Mouse (Mus musculus): ENCODE results near the gene Gm39653. TPM values are rescaled to one million over a fixed set of nuclear protein-coding genes. Genes with fewer than 3 reads are reported as not detected.
"Not testable (repeated sequence)": the region's sequence is repeated elsewhere in the genome, so short reads cannot be mapped to it uniquely, and the experiment has no call there.

The Gm39653 gene
- polyA plus RNA-seq, 1 experiment = not detected

DNA sequence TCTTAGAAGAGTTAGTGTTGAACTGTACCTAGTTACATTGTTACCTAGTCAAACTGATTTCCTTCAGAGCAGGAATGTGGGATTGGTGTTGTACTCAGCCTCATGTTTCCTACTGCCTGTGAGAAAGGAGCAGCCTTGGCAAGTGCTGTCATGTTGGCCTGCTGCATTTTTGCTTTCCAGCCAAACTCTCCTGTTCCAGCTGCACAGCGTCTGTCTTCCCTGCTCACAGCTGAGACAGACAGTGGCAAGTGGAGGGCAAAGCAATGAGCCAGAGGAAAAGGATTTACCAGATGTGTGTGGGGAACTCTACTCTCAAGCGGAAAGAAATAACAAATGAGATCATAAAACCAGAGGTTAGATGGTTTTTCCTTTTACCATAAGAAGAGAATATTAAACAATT is 12.4 kb downstream of the Gm39653 start:
- TF ChIP-seq CTCF (IDR thresholded peaks at IDR 0.05; ENCODE audit: control insufficient read depth, insufficient read depth, insufficient read length) (no peak), FOSL1 (IDR thresholded peaks at IDR 0.05; ENCODE audit: insufficient read depth, low read length, poor library complexity, severe bottlenecking) (no peak), USF1 (IDR thresholded peaks at IDR 0.05; ENCODE audit: low read depth) (no peak), MAX (IDR thresholded peaks at IDR 0.05) (no peak), MYOG (IDR thresholded peaks at IDR 0.05; ENCODE audit: control insufficient read depth, extremely low read depth, insufficient read length) (no peak), MYOD1 (IDR thresholded peaks at IDR 0.05; ENCODE audit: control insufficient read depth, insufficient read length, low read depth) (no peak), CEBPB (IDR thresholded peaks at IDR 0.05; ENCODE audit: low read depth) (no peak)
- H3ac ChIP-seq (ENCODE audit: control insufficient read depth, insufficient read length, low read depth) = no peak overlapping the region
- H3K79me2 ChIP-seq (ENCODE audit: control insufficient read depth, insufficient read depth) = no peaks in the 10 kb centered on the region
- H3K4me3 ChIP-seq (ENCODE audit: insufficient read depth, poor library complexity, severe bottlenecking) = no peak overlapping the region
- H3K27me3 ChIP-seq (ENCODE audit: control insufficient read depth, insufficient read depth, insufficient read length) = no peaks in the 10 kb centered on the region
- no peaks in the 10 kb centered on the region for H3K79me3 ChIP-seq (ENCODE audit: low read depth)
- H3K36me3 ChIP-seq (ENCODE audit: control insufficient read depth, insufficient read depth) = no peaks in the 10 kb centered on the region

DNA sequence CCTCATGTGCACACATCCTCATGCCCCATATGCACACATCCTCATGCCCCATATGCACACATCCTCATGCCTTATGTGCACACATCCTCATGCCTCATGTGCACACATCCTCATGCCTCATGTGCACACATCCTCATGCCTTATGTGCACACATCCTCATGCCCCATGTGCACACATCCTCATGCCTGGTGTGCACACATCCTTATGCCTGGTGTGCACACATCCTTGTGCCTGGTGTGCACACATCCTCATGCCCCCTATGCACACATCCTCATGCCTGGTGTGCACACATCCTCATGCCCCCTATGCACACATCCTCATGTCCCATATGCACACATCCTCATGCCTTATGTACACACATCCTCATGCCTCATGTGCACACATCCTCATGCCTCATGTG is 14.6 kb downstream of the Gm39653 start:
- not testable (repeated sequence) for H3K4me3 ChIP-seq (ENCODE audit: insufficient read depth, poor library complexity, severe bottlenecking); H3K27me3 ChIP-seq (ENCODE audit: control insufficient read depth, insufficient read depth, insufficient read length); H3K79me3 ChIP-seq (ENCODE audit: low read depth); H3K79me2 ChIP-seq (ENCODE audit: control insufficient read depth, insufficient read depth); H3K36me3 ChIP-seq (ENCODE audit: control insufficient read depth, insufficient read depth); H3ac ChIP-seq (ENCODE audit: control insufficient read depth, insufficient read length, low read depth)

DNA sequence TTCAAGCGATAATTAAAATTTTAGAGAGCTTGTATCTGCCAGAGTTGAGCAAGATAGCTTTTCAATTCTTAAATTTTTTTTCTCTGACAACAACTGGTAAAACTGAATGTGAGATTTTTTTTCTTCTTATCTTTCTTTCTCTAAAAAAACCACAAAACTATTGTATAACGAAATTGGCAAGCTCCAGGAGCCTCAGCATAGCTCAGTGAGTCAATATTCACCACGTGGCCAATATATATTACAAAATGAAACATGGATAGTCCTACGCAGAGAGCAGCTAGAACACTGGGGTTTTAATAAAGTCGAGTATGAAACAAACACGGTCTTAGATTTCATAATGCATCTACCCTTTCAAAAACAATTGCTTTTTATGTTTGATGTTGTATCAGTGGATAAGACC is 24.2 kb downstream of the Gm39653 start:
- no peaks in the 10 kb centered on the region for H3K79me2 ChIP-seq (ENCODE audit: control insufficient read depth, insufficient read depth)
- H3ac ChIP-seq (ENCODE audit: control insufficient read depth, insufficient read length, low read depth) = no peak overlapping the region
- no peaks in the 10 kb centered on the region for H3K79me3 ChIP-seq (ENCODE audit: low read depth)
- H3K4me3 ChIP-seq (ENCODE audit: insufficient read depth, poor library complexity, severe bottlenecking) = no peak overlapping the region
- no peaks in the 10 kb centered on the region for H3K36me3 ChIP-seq (ENCODE audit: control insufficient read depth, insufficient read depth)
- TF ChIP-seq USF1 (IDR thresholded peaks at IDR 0.05; ENCODE audit: low read depth) (peak; percentile 79), CTCF (IDR thresholded peaks at IDR 0.05; ENCODE audit: control insufficient read depth, insufficient read depth, insufficient read length) (no peak), MAX (IDR thresholded peaks at IDR 0.05) (no peak), MYOG (IDR thresholded peaks at IDR 0.05; ENCODE audit: control insufficient read depth, extremely low read depth, insufficient read length) (no peak)
- H3K27me3 ChIP-seq (ENCODE audit: control insufficient read depth, insufficient read depth, insufficient read length) = peaks cover 10% of the 10 kb centered on the region

- no peaks in the 10 kb centered on the region for H3K79me3 ChIP-seq (ENCODE audit: low read depth)
- H3ac ChIP-seq (ENCODE audit: control insufficient read depth, insufficient read length, low read depth) = no peak overlapping the region
- no peak overlapping the region for H3K4me3 ChIP-seq (ENCODE audit: insufficient read depth, poor library complexity, severe bottlenecking)
- peaks cover 4% of the 10 kb centered on the region for H3K27me3 ChIP-seq (ENCODE audit: control insufficient read depth, insufficient read depth, insufficient read length)
- no peaks in the 10 kb centered on the region for H3K79me2 ChIP-seq (ENCODE audit: control insufficient read depth, insufficient read depth)
- H3K36me3 ChIP-seq (ENCODE audit: control insufficient read depth, insufficient read depth) = no peaks in the 10 kb centered on the region
- TF ChIP-seq CEBPB (IDR thresholded peaks at IDR 0.05; ENCODE audit: low read depth) = no peak
- no peak for TF ChIP-seq MAX (IDR thresholded peaks at IDR 0.05)
- no peak for TF ChIP-seq FOSL1 (IDR thresholded peaks at IDR 0.05; ENCODE audit: insufficient read depth, low read length, poor library complexity, severe bottlenecking)
- no peak for TF ChIP-seq CTCF (IDR thresholded peaks at IDR 0.05; ENCODE audit: control insufficient read depth, insufficient read depth, insufficient read length)
- TF ChIP-seq MYOG (IDR thresholded peaks at IDR 0.05; ENCODE audit: control insufficient read depth, extremely low read depth, insufficient read length) = no peak
- TF ChIP-seq USF1 (IDR thresholded peaks at IDR 0.05; ENCODE audit: low read depth) = no peak
- TF ChIP-seq MYOD1 (IDR thresholded peaks at IDR 0.05; ENCODE audit: control insufficient read depth, insufficient read length, low read depth) = no peak
These were observed 42.2 kb downstream of the Gm39653 start for GRCm38 (mm10) chr1:63658016-63658415.

DNA sequence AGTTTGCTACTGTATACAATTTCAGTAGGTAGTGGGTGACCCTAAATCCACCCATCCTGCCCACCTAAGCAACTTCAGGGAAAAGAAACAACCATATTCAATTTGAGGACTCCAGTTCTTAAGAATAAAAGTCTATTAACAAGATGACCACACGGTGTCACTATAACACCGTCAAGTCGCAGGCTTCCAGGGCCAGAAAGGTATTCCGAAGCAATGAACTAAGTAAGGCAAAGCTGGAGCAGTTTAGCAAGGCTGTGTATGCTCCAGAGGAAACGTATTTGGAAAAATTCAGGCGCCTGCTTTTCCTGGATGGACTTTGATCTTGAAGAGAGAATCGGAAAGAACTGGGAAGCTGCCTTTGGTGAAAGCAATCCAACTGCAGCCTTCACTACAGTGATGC is 43.8 kb downstream of the Gm39653 start:
- Histone ChIP-seq H3ac (ENCODE audit: control insufficient read depth, insufficient read length, low read depth) (no peak overlapping the region), H3K27me3 (ENCODE audit: control insufficient read depth, insufficient read depth, insufficient read length) (peaks cover 4% of the 10 kb centered on the region), H3K79me3 (ENCODE audit: low read depth) (no peaks in the 10 kb centered on the region), H3K36me3 (ENCODE audit: control insufficient read depth, insufficient read depth) (no peaks in the 10 kb centered on the region), H3K4me3 (ENCODE audit: insufficient read depth, poor library complexity, severe bottlenecking) (no peak overlapping the region), H3K79me2 (ENCODE audit: control insufficient read depth, insufficient read depth) (no peaks in the 10 kb centered on the region)
- TF ChIP-seq MAX (IDR thresholded peaks at IDR 0.05) (no peak), USF1 (IDR thresholded peaks at IDR 0.05; ENCODE audit: low read depth) (no peak), CEBPB (IDR thresholded peaks at IDR 0.05; ENCODE audit: low read depth) (no peak), CTCF (IDR thresholded peaks at IDR 0.05; ENCODE audit: control insufficient read depth, insufficient read depth, insufficient read length) (peak; percentile 9), MYOD1 (IDR thresholded peaks at IDR 0.05; ENCODE audit: control insufficient read depth, insufficient read length, low read depth) (no peak), MYOG (IDR thresholded peaks at IDR 0.05; ENCODE audit: control insufficient read depth, extremely low read depth, insufficient read length) (no peak)

DNA sequence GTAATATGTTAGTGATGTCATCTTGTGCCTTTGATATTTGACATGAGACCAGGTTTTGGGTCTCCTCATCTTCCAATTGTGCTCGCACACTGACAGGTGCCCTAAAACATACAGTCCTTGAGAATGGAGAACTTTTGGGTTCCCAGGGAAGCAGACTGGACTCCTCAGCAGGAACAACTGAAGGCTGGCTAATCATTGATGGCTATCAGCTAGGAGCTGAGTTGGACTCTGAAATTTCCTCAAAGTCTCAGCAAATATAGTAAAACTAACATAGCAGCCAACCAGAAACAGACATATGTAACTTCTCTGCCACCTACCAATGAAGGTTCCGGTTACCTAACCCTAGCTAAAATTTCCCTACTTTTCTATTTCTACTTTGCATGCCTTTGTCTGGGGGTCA is 50.3 kb downstream of the Gm39653 start:
- Histone ChIP-seq H3K4me3 (ENCODE audit: insufficient read depth, poor library complexity, severe bottlenecking) (no peak overlapping the region), H3K79me2 (ENCODE audit: control insufficient read depth, insufficient read depth) (no peaks in the 10 kb centered on the region), H3K27me3 (ENCODE audit: control insufficient read depth, insufficient read depth, insufficient read length) (peaks cover 4% of the 10 kb centered on the region), H3K36me3 (ENCODE audit: control insufficient read depth, insufficient read depth) (no peaks in the 10 kb centered on the region), H3ac (ENCODE audit: control insufficient read depth, insufficient read length, low read depth) (no peak overlapping the region), H3K79me3 (ENCODE audit: low read depth) (no peaks in the 10 kb centered on the region)
- TF ChIP-seq CEBPB (IDR thresholded peaks at IDR 0.05; ENCODE audit: low read depth) (no peak), MYOG (IDR thresholded peaks at IDR 0.05; ENCODE audit: control insufficient read depth, extremely low read depth, insufficient read length) (no peak), MYOD1 (IDR thresholded peaks at IDR 0.05; ENCODE audit: control insufficient read depth, insufficient read length, low read depth) (no peak), CTCF (IDR thresholded peaks at IDR 0.05; ENCODE audit: control insufficient read depth, insufficient read depth, insufficient read length) (no peak), MAX (IDR thresholded peaks at IDR 0.05) (no peak), USF1 (IDR thresholded peaks at IDR 0.05; ENCODE audit: low read depth) (no peak), FOSL1 (IDR thresholded peaks at IDR 0.05; ENCODE audit: insufficient read depth, low read length, poor library complexity, severe bottlenecking) (no peak)

All from C2C12 (cell line).